ENCODE assay signal across 8 mouse cellular contexts in the genomic region with DNA sequence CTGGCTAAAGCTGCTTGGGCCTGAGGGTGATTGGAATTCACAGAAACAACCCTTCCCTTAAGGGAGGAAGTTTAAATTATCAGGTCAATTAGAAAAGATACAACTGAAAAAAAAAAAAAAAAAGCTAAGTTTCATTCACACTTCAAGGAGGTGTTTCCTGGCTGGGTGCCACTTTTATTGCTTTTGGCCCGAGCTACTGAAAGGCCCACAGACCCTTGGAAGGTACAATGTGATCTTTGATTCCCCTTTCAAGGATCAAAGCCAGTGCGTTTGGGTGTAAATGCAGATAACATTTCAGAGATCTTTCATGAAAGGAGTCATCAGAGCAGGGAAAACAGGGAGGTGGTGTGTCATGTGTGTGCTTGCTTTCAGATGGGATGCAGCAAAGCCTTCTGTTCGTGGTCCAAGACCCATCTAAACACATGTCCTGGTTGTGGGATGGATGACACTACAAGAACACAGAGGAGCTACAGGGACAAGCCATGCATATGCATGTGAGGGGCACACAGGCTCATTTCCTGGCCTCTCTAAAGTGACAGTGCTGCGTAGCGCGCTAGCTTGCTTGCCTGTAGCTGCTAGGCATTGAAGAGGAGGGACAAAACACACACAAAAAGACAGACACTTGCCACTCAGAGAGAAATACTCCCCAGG. TPM values are rescaled to one million over a fixed set of nuclear protein-coding genes. Genes with fewer than 3 reads are reported as not detected.
A peak's percentile ranks its signal among the peaks of the same experiment; 100 is the strongest.
DNase-seq lines count a peak whose midpoint lies in the region; ATAC-seq and TF ChIP-seq lines count a peak whose summit lies in the region.

No protein-coding gene starts in this region.

- peak overlapping the region; percentile 81 for H3K9ac ChIP-seq in heart, embryonic 12.5 days
- peak overlapping the region; percentile 88 for H3K9ac ChIP-seq in midbrain, embryonic 11.5 days (ENCODE audit: low read length)

- H3K4me1 ChIP-seq in cerebellum, adult 2 months (ENCODE audit: control insufficient read depth, insufficient read depth, low read length) = peaks cover 18% of the 10 kb centered on the region
- H3K4me1 ChIP-seq in heart, embryonic 12.5 days (replicated peaks) = peaks cover 18% of the 10 kb centered on the region
- H3K4me1 ChIP-seq in midbrain, embryonic 11.5 days (ENCODE audit: control insufficient read depth, insufficient read depth, low read length) = peaks cover 16% of the 10 kb centered on the region

- no peaks in the 10 kb centered on the region for H3K27me3 ChIP-seq in cerebellum, adult 2 months (ENCODE audit: control insufficient read depth, insufficient read depth, low read length)
- H3K27me3 ChIP-seq in heart, embryonic 12.5 days (replicated peaks) = no peaks in the 10 kb centered on the region
- no peaks in the 10 kb centered on the region for H3K27me3 ChIP-seq in midbrain, embryonic 11.5 days (ENCODE audit: control insufficient read depth, insufficient read depth, low read length)

- no peak for TF ChIP-seq POLR2A in cerebellum, adult 2 months (IDR thresholded peaks at IDR 0.05; ENCODE audit: borderline replicate concordance, insufficient read depth, low read length)

- DNase-seq in cerebellum, adult 2 months = no peak
- no peak for DNase-seq in cerebellum, adult 8-10 months
- peak; percentile 38 to 49 for DNase-seq in right cerebral cortex, postnatal 10 days (ENCODE audit: low spot score in 2 of 2)
- DNase-seq in right cerebral cortex, postnatal 25 days = no peak
- peak; percentile 37 for DNase-seq in kidney, postnatal 10 days
- no peak for DNase-seq in midbrain, embryonic 11.5 days (ENCODE audit: low spot score, missing footprints)
- DNase-seq in adipocyte (ENCODE audit: low spot score) = no peak

- peak overlapping the region; percentile 62 for H3K27ac ChIP-seq in cerebellum, adult 2 months (ENCODE audit: insufficient read depth, low read length)
- H3K27ac ChIP-seq in heart, embryonic 12.5 days (ENCODE audit: poor library complexity, severe bottlenecking) = peak overlapping the region; percentile 85
- H3K27ac ChIP-seq in midbrain, embryonic 11.5 days (ENCODE audit: low read depth, low read length) = peak overlapping the region; percentile 88

- H3K9me3 ChIP-seq in heart, embryonic 12.5 days (replicated peaks) = 0 out of 2 replicates have a peak, but pooled peaks cover 4% of the 10 kb centered on the region
- H3K9me3 ChIP-seq in midbrain, embryonic 11.5 days (ENCODE audit: control insufficient read depth, low read length) = no peaks in the 10 kb centered on the region

- H3K4me3 ChIP-seq in cerebellum, adult 2 months (replicated peaks; ENCODE audit: insufficient read depth, low read depth, low read length) = peak overlapping the region; percentile 94
- H3K4me3 ChIP-seq in heart, embryonic 12.5 days = peak overlapping the region; percentile 69
- H3K4me3 ChIP-seq in midbrain, embryonic 11.5 days (ENCODE audit: low read depth, low read length) = peak overlapping the region; percentile 67

- 5% methylated on average over 6 of the region's 6 CpGs for WGBS in cerebellum, adult 2 months
- WGBS in heart, embryonic 12.5 days = 13% methylated on average over 6 of the region's 6 CpGs
- 14% methylated on average over 6 of the region's 6 CpGs for WGBS in midbrain, embryonic 11.5 days

- ATAC-seq in heart, embryonic 12.5 days (ENCODE audit: insufficient number of reproducible peaks, low FRiP score) = peak; percentile 62
- no peak; the same call in 1 of the 2 replicates for ATAC-seq in midbrain, embryonic 11.5 days (ENCODE audit: low FRiP score)

- H3K36me3 ChIP-seq in heart, embryonic 12.5 days = peaks cover 15% of the 10 kb centered on the region
- peaks cover 3% of the 10 kb centered on the region; the same call in 1 of the 2 replicates for H3K36me3 ChIP-seq in midbrain, embryonic 11.5 days (ENCODE audit: control insufficient read depth, insufficient read depth, low read length)

- peak overlapping the region; percentile 95 for H3K4me2 ChIP-seq in heart, embryonic 12.5 days
- peak overlapping the region; percentile 96 for H3K4me2 ChIP-seq in midbrain, embryonic 11.5 days

- TF ChIP-seq CTCF in cerebellum, adult 2 months (IDR thresholded peaks at IDR 0.05; ENCODE audit: borderline replicate concordance, insufficient read depth, low read depth, low read length) = no peak

RNA-seq across cellular contexts. Expression of gene Gnb1l, which starts 0.5 kb away (rescaled TPM):
- 6.8 and 8.2 TPM in 2 replicates for polyA plus RNA-seq in cerebellum, adult 2 months (2012; rRNA removed)
- 7.8 and 8.0 TPM in 2 replicates for polyA plus RNA-seq in heart, embryonic 12.5 days (2016; fragmentation: Nextera tagmentation; extraction: Ambion mirVana)
- polyA plus RNA-seq in midbrain, embryonic 11.5 days (2014; fragmentation: Nextera tagmentation; extraction: Ambion mirVana) = 10.3 and 12.9 TPM in 2 replicates

RNA-seq across cellular contexts. Expression of gene Rtl10, which starts 0.7 kb away (rescaled TPM):
- 5.9 and 6.1 TPM in 2 replicates for polyA plus RNA-seq in cerebellum, adult 2 months (2012; rRNA removed)
- polyA plus RNA-seq in heart, embryonic 12.5 days (2016; fragmentation: Nextera tagmentation; extraction: Ambion mirVana) = 1.1 TPM in 2 replicates
- polyA plus RNA-seq in midbrain, embryonic 11.5 days (2014; fragmentation: Nextera tagmentation; extraction: Ambion mirVana) = 2.0 and 2.1 TPM in 2 replicates

Comparison
In these comparisons a context has a peak if more than half of its experiments do, and no peak if none do; other contexts are left out.
1. DNase-seq: peak in right cerebral cortex, postnatal 10 days (2 of 2) and kidney, postnatal 10 days (single experiment); none in cerebellum, adult 2 months (0 of 2), cerebellum, adult 8-10 months (single experiment), right cerebral cortex, postnatal 25 days (single experiment), midbrain, embryonic 11.5 days (single experiment) and adipocyte (single experiment).
2. Peak in every context shown above with its lines, with median percentiles within 50 percentile points of each other: H3K27ac ChIP-seq and H3K4me3 ChIP-seq.